Mouse (Mus musculus) heart, postnatal 0 days (tissue): ENCODE results near the gene Tarbp2.

Experiments
- CTCF ChIP-seq: IDR thresholded peaks from 2 replicates; pipeline ENCODE4 v1.5.1; 2016; ENCODE audit warnings: antibody characterized with exemption, control low read depth, low read depth
- EP300 ChIP-seq: IDR thresholded peaks from 2 replicates; pipeline ENCODE4 v1.6.1; 2016; ENCODE audit warnings: antibody characterized with exemption, low read depth

DNA sequence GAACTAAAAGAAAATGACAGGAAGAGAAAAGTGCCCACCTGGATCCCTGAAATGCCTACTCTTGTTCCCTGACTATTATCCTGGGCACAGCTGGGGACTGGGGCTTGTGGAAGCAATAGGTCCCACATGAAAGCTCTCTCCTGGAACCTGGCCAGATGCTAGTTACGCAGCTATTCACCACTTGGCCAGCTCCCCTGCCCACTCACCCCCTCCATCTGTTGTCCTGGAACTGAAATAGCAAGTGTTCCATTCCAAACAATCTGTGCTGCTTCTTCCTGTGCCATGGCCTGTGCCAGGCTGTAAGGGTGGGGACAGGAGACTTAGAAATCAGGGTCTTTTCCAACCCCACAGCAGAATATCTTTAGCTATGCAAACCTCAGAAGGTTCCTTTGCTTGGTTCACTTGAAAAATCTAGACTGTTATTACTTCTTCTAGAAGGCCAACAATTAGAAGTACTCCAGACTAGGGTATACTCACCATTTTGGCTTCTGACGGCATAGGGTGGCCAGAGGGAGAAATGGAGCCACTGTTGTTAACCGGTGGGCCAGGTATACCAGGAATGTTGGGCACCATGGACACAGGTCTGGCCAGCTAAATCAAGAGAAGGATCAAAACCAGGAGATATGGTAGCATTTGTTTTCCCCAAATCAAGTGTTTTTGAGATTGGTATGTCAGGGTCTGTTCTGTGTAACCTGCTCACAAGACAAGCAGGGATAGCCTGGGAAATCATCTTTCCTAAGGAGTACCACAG is 28.9 kb downstream of the Tarbp2 start:
- TF ChIP-seq CTCF (no peak; the same call in 1 of the 2 replicates), EP300 (no peak)
